Mouse (Mus musculus): ENCODE data around the gene Serpina3a. TPM values are rescaled to one million over a fixed set of nuclear protein-coding genes. Genes with fewer than 3 reads are reported as not detected.

The Serpina3a gene
- total RNA-seq, 2 experiments from 2014 or later, result not detected

- no peak for DNase-seq (ENCODE audit: low spot score in 2 of 2)
Observed at GRCm38 (mm10) chr12:104141506-104141905, 29.0 kb downstream of the Serpina3a start.

GRCm38 (mm10) chr12:104142427-104142826 lies 29.9 kb downstream of the Serpina3a start:
- DNase-seq (ENCODE audit: low spot score in 2 of 2), result peak in 1 of 2 experiments; percentile 7

DNA sequence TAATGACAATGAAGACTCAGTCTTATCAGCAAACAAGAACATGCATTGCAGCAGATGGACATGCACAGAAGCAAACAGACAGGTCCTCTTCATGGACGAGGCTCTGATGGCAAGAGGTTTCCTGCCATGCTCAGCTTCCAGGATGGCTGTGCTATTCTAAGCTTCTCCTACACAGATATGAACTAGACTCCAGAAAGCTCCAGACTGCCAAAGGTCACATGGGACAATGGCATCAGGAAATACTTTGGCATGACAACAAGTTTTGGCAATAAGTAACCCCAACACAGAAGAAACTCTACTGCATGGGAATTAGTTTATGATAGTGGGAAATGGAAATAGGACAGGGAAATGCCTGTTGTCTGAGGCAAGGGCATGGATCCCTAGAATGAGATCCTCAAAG lies 30.8 kb downstream of the Serpina3a start:
- DNase-seq (ENCODE audit: low spot score in 2 of 2), result no peak

- no peak for DNase-seq (ENCODE audit: low spot score in 2 of 2)
Observed at GRCm38 (mm10) chr12:104145571-104145970, 33.0 kb downstream of the Serpina3a start.

DNA sequence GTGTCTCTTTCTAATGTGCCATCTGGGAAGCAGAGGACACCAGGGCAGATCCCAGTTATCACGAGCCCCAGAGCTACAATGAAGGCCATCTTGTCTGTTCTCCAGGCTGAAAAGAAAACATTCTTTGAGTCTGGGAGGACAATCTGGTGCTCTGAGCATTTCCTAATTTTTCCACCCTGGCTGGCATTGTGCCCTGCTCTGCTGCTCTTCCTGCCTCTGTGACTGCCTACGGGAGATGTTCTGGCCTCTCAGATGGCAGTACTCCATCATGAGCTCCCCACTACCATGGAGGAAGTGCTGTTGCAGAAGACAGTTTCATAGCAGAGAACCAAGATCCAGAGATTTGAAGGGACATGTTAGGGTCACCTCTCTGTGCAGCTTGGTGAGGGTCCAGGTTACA lies 39.5 kb downstream of the Serpina3a start:
- no peak for DNase-seq (ENCODE audit: low spot score in 2 of 2)

DNA sequence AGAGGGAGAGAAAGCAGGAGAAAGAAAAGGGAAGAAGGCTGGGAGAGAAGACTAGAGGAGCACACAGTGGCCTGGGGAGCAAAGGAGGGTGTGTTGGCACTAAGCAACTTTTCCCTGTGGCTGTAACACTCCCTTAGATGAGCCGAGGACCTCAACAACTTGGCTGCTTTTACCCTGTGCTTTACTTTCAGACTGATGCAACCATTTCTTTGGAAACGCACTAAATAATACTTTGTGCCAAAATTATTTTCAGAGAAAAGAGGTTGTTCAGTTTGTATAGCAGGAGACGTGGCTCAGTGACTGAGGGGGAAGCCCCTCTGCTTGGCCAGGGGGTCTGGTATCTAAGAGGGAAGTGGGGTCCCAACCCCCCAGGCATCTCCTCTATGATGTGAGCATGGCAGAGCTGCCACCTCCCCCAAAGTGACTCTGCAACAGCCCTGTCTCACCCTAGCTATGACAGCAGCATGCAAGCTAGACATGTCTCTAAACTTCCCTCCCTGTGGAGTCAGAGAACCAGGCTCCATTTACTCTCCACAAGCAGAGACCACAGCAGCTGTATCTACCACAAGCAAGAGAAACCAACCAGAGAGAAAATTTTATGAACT lies 40.6 kb downstream of the Serpina3a start:
- DNase-seq (ENCODE audit: low spot score in 2 of 2), result no peak

- no peak for DNase-seq (ENCODE audit: low spot score in 2 of 2)
Observed at GRCm38 (mm10) chr12:104153656-104154055, 41.1 kb downstream of the Serpina3a start, which contains the start of gene Serpina3c. Gene Serpina3c, minus strand, starts transcription at chr12:104153870.

Other genes starting within 250 kb of the Serpina3a start
- under 1 TPM; 0.38 to 0.80 TPM for gene Serpina1a, start 249.2 kb upstream of the Serpina3a start, total RNA-seq (2021)
- under 1 TPM in 1 of 2 experiments, not detected in 1; 0.50 TPM for gene Serpina1c, start 207.8 kb upstream of the Serpina3a start, total RNA-seq (2021)
- gene Serpina1e, start 153.7 kb upstream of the Serpina3a start, total RNA-seq (2021), result under 1 TPM in 1 of 2 experiments, not detected in 1; 0.56 TPM
- gene Serpina11, start 122.8 kb upstream of the Serpina3a start, total RNA-seq (2021), result not detected
- not detected for gene Serpina9, start 99.0 kb upstream of the Serpina3a start, total RNA-seq (2021)
- 1 to 10 TPM; 1.1 to 1.3 TPM for gene Serpina12, start 68.3 kb upstream of the Serpina3a start, total RNA-seq (2021)
- 1 to 10 TPM in 1 of 2 experiments, under 1 TPM in 1; 0.90 to 1.5 TPM for gene Serpina5, start 11.6 kb upstream of the Serpina3a start, total RNA-seq (2021)
- 1 to 10 TPM in 1 of 2 experiments, under 1 TPM in 1; 0.33 to 2.1 TPM for gene Serpina3b, start 15.3 kb downstream of the Serpina3a start, total RNA-seq (2021)
- 10 to 100 TPM; 23.7 to 24.1 TPM for gene Serpina3c, start 41.1 kb downstream of the Serpina3a start, total RNA-seq (2021)
- gene Serpina3f, start 101.8 kb downstream of the Serpina3a start, total RNA-seq (2021), result under 1 TPM; 0.48 to 0.60 TPM
- gene Serpina3g, start 123.5 kb downstream of the Serpina3a start, total RNA-seq (2021), result 1 to 10 TPM; 4.3 to 4.8 TPM
- not detected for gene Serpina3i, start 150.4 kb downstream of the Serpina3a start, total RNA-seq (2021)
- under 1 TPM in 1 of 2 experiments, not detected in 1; 0.89 TPM for gene Serpina3j, start 201.8 kb downstream of the Serpina3a start, total RNA-seq (2021)
- 1 to 10 TPM; 1.1 to 4.0 TPM for gene Serpina3k, start 225.8 kb downstream of the Serpina3a start, total RNA-seq (2021)
- gene Serpina3m, start 225.8 kb downstream of the Serpina3a start, total RNA-seq (2021), result 1 to 10 TPM; 1.2 to 2.3 TPM